Mouse (Mus musculus) small intestine, adult 2 months (tissue): ENCODE data around the gene Cfap299.

Source experiments
- CTCF ChIP-seq: fragments of 200-500 bp; IDR thresholded peaks from 2 replicates; pipeline ENCODE4 v1.5.1; 2012; ENCODE audit warnings: low read depth, mild to moderate bottlenecking, control low read depth, inconsistent platforms, low read length, moderate library complexity, mixed read lengths; ENCODE audit not compliant: insufficient replicate concordance, insufficient read length; ENCODE audit errors: extremely low read depth
- POLR2A ChIP-seq: fragments of 200-500 bp; IDR thresholded peaks from 2 replicates; pipeline ENCODE4 v1.6.1; 2012; ENCODE audit warnings: low read depth, mild to moderate bottlenecking, control low read depth, inconsistent platforms, low read length, moderate library complexity

- TF ChIP-seq CTCF = no peak
- TF ChIP-seq POLR2A = no peak
These were observed 31.8 kb downstream of the Cfap299 start for GRCm38 (mm10) chr5:98360792-98361419.
